Mouse (Mus musculus): ENCODE measurements around the gene Gh. TPM values are rescaled to one million over a fixed set of nuclear protein-coding genes. Genes with fewer than 3 reads are reported as not detected.
A peak's percentile ranks its signal among the peaks of the same experiment; 100 is the strongest.

The Gh gene
- polyA plus RNA-seq, 1 experiment from 2014 or later = not detected

DNA sequence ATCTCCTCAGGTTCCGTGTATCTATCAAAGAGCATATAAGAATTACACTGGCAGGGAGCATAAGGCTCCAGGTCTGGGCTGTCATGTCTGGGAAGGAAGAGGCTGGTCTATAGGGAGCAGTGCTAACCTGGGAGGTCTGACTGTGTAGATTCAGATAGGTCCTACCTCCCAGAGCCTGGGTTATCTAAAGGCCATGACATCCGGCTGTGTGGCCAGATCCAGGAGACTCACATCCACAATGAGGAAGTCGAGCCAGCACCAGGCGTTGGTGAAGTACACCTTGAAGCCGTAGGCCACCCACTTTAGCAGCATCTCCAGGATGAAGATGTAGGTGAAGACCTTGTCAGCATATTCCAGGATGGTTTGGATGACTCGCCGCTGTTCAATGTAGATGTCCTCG lies 24.8 kb upstream of the Gh start:
- Histone ChIP-seq H3K36me3 (no peaks in the 10 kb centered on the region), H3K9me3 (no peaks in the 10 kb centered on the region), H3K4me1 (replicated peaks) (peaks cover 27% of the 10 kb centered on the region), H3K27ac (no peak overlapping the region), H3K4me3 (no peak overlapping the region), H3K27me3 (ENCODE audit: insufficient read depth, poor library complexity, severe bottlenecking) (no peaks in the 10 kb centered on the region)
- DNase-seq (ENCODE audit: low spot score) = no peak
- WGBS = 89% methylated on average over 8 of the region's 8 CpGs

DNA sequence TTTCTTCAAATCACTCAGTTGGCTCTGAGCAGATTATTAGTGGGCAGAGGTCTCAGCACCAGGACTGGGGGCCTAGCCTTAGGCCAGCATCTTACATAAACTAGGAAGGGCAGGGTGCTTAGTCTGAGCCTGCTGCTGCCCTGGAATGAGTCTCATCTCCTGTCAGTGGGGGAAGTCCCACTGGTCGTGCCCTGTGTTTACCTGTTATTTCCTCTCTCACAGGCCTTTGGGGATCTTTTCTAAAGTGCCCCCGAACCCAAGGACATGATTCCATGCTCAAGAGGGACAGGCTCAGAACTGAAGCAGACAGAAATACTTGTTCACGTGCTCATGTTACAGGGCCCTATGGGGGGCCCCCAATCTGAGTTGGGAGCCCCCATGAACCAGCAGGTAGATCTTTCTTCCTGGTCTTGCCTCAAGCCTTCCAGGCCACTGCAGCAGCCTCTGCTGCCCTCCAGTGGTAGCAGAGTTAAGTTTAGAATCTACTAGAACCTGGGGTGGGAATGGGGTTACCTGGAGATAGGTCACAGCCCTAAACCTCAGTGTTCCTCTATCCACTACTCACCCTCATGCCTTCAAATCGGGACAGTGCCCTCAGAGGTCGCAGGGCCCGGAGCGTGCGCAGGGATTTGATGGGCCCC lies 24.0 kb upstream of the Gh start:
- Histone ChIP-seq H3K27me3 (ENCODE audit: insufficient read depth, poor library complexity, severe bottlenecking) (no peaks in the 10 kb centered on the region), H3K27ac (no peak overlapping the region), H3K4me3 (no peak overlapping the region), H3K4me1 (replicated peaks) (peaks cover 27% of the 10 kb centered on the region), H3K36me3 (no peaks in the 10 kb centered on the region), H3K9me3 (no peaks in the 10 kb centered on the region)
- DNase-seq (ENCODE audit: low spot score) = peak; percentile 47
- 68% methylated on average over 8 of the region's 8 CpGs for WGBS

DNA sequence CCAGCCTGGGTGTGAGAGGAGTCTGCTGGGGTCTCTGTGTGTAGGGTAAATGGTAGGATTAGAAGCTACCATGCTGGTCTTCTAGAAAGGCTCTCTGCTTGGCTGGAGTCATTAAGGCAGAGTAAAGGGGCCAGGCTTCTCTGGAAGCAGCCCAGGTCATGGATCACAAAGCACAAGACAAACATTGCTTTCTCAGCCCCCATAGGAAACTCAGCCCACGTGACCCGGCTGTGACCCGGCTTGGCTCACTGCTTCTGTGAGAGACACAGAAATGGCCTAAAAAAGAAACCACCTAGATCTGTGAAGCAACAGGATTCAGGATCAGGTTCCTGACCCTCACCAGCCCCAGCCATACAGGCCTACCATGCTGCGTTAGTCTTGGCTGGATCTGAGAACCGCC lies 23.2 kb upstream of the Gh start:
- Histone ChIP-seq H3K27me3 (ENCODE audit: insufficient read depth, poor library complexity, severe bottlenecking) (no peaks in the 10 kb centered on the region), H3K9me3 (no peaks in the 10 kb centered on the region), H3K27ac (no peak overlapping the region), H3K4me3 (no peak overlapping the region), H3K36me3 (no peaks in the 10 kb centered on the region), H3K4me1 (replicated peaks) (peaks cover 27% of the 10 kb centered on the region)
- no peak for DNase-seq (ENCODE audit: low spot score)
- 63% methylated on average over 5 of the region's 5 CpGs for WGBS

DNA sequence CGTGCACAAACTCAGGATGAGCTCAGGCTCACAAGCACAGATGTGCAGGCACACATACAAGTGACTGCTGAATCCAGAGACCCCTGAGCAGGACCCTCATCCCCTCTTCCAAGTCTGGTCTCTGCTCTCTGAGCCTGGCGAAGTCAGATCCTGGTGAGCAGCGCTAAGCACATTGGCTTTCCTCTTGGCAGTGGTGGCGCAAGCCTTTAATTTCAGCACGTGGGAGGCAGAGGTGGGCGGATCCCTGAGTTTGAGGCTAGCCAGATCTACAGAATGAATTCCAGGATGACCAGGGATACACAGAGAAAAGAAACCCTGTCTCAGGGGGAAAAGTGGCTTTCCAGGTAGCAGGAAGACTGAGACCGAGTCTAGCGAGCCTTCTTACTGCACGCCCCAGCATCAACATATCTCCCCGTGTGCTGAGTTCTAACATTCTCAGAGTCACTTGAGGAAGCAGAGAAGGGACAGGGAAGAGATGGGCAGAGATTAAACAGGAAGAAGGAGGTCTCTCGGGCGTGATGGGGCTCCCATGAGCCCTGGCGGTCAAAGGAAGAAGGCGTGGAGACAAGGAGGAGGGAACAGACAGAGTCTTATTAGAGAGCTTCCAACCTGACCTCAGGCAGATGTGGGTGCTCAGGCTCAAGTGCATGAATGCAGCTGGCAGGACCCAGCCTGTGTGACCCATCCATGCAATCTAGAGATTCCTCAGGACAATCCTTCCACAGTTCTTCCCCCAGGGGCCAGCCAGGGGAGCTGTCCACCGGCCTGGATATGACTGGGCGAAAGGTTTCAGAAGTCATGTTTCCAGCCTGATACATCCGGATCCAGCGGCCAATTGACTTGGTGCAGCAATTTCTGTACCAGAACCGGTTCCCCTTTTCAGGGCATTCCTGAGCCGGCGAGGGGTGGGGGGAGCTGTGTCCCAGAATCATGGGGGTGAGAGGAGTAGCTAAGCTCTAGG lies 17.0 kb upstream of the Gh start:
- no peaks in the 10 kb centered on the region for H3K27me3 ChIP-seq (ENCODE audit: insufficient read depth, poor library complexity, severe bottlenecking)
- DNase-seq (ENCODE audit: low spot score) = no peak
- no peaks in the 10 kb centered on the region for H3K9me3 ChIP-seq
- no peak overlapping the region for H3K4me3 ChIP-seq
- H3K36me3 ChIP-seq = no peaks in the 10 kb centered on the region
- no peak overlapping the region for H3K27ac ChIP-seq
- H3K4me1 ChIP-seq (replicated peaks) = peaks cover 33% of the 10 kb centered on the region
- WGBS = 79% methylated on average over 21 of the region's 21 CpGs

DNA sequence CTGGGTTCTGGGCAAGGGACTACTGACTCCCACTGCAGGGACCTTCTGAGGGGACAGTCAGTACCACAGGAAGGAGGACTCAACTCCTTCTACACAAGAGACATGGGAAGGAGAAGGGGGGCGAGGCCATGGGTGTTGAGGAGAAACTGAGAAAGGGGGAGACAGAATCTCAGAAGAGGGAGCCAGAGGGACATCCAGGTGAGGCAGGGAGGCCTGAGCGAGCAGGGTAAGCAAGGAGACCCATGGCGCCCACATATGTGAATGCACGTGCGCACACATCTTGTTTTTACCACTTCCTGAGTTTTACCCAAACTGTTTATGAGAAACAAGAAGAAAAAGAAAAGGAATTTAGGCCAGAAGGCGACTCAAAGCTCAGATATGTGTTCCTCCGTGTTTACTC lies 16.1 kb upstream of the Gh start:
- no peaks in the 10 kb centered on the region for H3K27me3 ChIP-seq (ENCODE audit: insufficient read depth, poor library complexity, severe bottlenecking)
- WGBS = 85% methylated on average over 7 of the region's 7 CpGs
- no peaks in the 10 kb centered on the region for H3K9me3 ChIP-seq
- H3K4me3 ChIP-seq = no peak overlapping the region
- H3K36me3 ChIP-seq = no peaks in the 10 kb centered on the region
- peaks cover 39% of the 10 kb centered on the region for H3K4me1 ChIP-seq (replicated peaks)
- no peak for DNase-seq (ENCODE audit: low spot score)
- H3K27ac ChIP-seq = no peak overlapping the region; the same call in 1 of the 2 replicates

DNA sequence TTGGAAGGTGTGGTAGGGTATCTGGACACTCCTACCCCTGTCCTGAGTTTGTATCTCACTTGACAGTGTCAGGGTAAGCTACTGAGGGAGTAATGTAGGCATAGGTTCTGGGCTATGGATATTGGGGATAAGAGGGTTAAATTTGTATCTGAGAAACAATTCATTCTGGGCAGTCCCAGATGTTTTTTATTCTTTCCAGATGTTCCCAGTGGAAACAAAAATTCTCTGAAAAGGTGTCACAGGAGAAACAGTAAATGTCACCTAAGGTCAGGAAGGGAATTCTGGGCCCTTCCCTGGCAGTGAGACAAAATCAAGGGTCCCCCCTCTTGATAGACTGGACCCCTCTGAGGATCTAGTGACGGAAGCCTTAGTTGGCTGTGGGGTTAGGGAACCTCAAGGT lies 14.8 kb upstream of the Gh start:
- no peak overlapping the region for H3K27ac ChIP-seq
- DNase-seq (ENCODE audit: low spot score) = no peak
- H3K4me1 ChIP-seq (replicated peaks) = peaks cover 39% of the 10 kb centered on the region
- H3K27me3 ChIP-seq (ENCODE audit: insufficient read depth, poor library complexity, severe bottlenecking) = no peaks in the 10 kb centered on the region
- H3K9me3 ChIP-seq = no peaks in the 10 kb centered on the region
- 50% methylated on average over 1 of the region's 1 CpGs for WGBS
- no peak overlapping the region for H3K4me3 ChIP-seq
- no peaks in the 10 kb centered on the region for H3K36me3 ChIP-seq

DNA sequence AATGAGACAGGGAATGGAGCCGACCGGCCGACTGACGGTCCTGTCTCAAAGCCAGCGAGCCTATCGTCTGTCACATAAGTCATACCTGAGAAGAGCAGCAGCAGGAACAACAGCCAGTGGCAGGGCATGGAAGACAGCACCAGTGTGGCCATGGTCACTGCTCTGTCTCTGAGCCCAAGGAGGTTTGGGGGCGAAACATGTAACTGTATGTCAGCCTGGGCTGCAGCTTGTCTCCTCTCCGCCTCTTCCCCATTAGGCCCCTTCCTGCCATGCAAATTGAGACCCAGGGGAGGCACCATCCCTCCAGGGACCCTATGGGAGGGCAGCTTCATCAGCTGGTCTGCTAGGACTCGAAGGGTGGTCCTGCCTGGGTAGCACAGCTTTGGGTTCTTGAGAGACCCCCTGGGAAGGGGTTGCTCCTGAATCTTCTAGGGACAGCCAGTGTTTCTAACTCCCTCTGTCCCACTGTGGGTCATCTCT lies 12.7 kb upstream of the Gh start, which contains the start of gene Cd79b:
Gene Cd79b, minus strand, starts transcription at position 430 of the 480 bp plus-strand sequence.
- H3K4me1 ChIP-seq (replicated peaks) = peaks cover 42% of the 10 kb centered on the region
- H3K9me3 ChIP-seq = no peaks in the 10 kb centered on the region
- WGBS = 70% methylated on average over 9 of the region's 9 CpGs
- H3K36me3 ChIP-seq = no peaks in the 10 kb centered on the region
- peak within 1 kb of the TSS; percentile 62 for H3K27ac ChIP-seq
- H3K27me3 ChIP-seq (ENCODE audit: insufficient read depth, poor library complexity, severe bottlenecking) = no peaks in the 10 kb centered on the region
- no peak for DNase-seq (ENCODE audit: low spot score)
- no peak within 1 kb of the TSS for H3K4me3 ChIP-seq

DNA sequence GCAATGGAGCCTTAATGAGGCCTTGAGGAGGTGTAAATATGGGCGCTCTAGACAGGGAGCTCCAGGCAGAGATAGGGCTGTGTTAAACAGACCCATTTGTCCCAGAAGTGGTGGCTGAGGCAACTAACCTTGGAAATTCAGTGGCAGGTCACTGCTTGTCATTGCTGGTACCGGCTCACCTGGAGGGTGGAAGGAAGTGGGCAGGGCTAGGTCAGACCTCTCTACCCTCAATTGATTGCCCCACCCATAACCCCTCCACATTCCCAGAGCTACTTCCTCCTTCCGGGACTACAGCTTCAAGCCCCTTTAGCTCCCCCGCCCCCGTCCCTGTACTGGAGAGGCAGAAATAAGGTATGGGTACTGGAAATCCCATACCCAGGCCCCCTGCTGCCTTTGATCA lies 11.9 kb upstream of the Gh start:
- Histone ChIP-seq H3K4me3 (no peak overlapping the region), H3K27ac (no peak overlapping the region), H3K9me3 (no peaks in the 10 kb centered on the region), H3K36me3 (no peaks in the 10 kb centered on the region), H3K27me3 (ENCODE audit: insufficient read depth, poor library complexity, severe bottlenecking) (no peaks in the 10 kb centered on the region), H3K4me1 (replicated peaks) (peaks cover 37% of the 10 kb centered on the region)
- DNase-seq (ENCODE audit: low spot score) = no peak
- 69% methylated on average over 5 of the region's 5 CpGs for WGBS

DNA sequence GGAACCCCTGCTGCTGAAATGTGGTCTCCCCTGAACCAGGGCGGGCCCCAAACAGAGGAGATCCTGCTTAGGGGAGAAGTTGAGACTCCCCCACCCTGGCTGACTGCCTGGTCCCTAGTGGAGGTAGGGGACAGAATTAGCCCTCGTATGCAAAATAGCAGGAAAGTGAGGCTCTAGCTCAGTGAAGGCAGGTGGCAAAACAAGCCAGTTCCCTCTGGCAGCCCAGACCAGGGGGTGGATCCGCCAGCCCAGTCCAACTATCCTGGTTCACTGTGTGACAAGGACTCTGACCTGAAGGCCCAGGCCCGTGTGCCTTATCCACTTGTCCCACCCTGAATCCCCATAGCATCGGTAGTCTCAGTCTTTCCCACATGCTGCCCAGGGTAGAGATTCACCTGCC lies 8.5 kb upstream of the Gh start:
- Histone ChIP-seq H3K4me3 (no peak overlapping the region), H3K27ac (no peak overlapping the region), H3K36me3 (no peaks in the 10 kb centered on the region), H3K27me3 (ENCODE audit: insufficient read depth, poor library complexity, severe bottlenecking) (no peaks in the 10 kb centered on the region), H3K9me3 (no peaks in the 10 kb centered on the region), H3K4me1 (replicated peaks) (peaks cover 25% of the 10 kb centered on the region)
- 66% methylated on average over 5 of the region's 5 CpGs for WGBS
- DNase-seq (ENCODE audit: low spot score) = no peak

DNA sequence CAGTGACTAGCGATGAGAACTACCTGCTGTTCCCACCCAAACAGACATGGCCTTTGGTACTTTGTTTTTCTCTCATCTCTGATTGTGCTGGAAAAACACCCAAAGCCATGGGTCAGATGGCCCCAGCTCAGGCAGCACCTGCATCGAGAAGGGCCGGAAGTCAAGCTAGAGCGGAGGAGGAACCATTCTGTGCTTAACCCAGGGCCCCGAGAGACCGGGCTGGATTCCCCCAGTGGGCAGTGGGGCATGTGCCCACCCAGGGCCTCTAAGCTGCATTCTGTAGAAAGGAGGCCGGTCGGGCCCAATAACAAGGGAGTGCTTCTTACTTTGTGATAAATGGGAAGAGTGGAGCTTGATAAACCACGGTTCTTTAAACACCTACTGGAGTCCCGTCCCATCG lies 6.5 kb upstream of the Gh start:
- H3K4me1 ChIP-seq (replicated peaks) = peaks cover 9% of the 10 kb centered on the region
- H3K36me3 ChIP-seq = no peaks in the 10 kb centered on the region
- no peak overlapping the region for H3K27ac ChIP-seq
- no peaks in the 10 kb centered on the region for H3K27me3 ChIP-seq (ENCODE audit: insufficient read depth, poor library complexity, severe bottlenecking)
- no peaks in the 10 kb centered on the region for H3K9me3 ChIP-seq
- no peak for DNase-seq (ENCODE audit: low spot score)
- no peak overlapping the region for H3K4me3 ChIP-seq
- 77% methylated on average over 11 of the region's 11 CpGs for WGBS

DNA sequence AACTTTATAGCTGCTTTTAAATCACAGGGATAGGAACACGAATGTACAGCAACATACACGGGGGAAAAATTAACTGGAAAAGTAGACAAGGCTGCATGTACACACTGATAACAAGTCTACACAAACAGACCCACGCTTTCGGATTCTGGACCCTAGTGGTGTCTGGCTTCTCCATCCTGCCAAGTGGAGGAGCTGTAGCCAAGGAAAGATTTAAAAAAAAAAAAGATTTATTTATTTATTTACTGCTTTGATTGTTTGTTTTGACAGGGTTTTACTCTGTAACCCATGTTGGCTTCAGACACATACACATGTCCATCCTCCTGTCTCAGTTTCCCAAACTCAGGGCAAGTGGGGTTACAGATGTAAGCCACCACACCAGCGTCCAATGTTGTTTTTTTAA lies 5.8 kb upstream of the Gh start:
- H3K27ac ChIP-seq = no peak overlapping the region
- DNase-seq (ENCODE audit: low spot score) = no peak
- no peaks in the 10 kb centered on the region for H3K9me3 ChIP-seq
- no peak overlapping the region for H3K4me3 ChIP-seq
- no peaks in the 10 kb centered on the region for H3K36me3 ChIP-seq
- H3K4me1 ChIP-seq (replicated peaks) = peaks cover 8% of the 10 kb centered on the region; the same call in 1 of the 2 replicates
- WGBS = 84% methylated on average over 5 of the region's 5 CpGs
- no peaks in the 10 kb centered on the region for H3K27me3 ChIP-seq (ENCODE audit: insufficient read depth, poor library complexity, severe bottlenecking)

DNA sequence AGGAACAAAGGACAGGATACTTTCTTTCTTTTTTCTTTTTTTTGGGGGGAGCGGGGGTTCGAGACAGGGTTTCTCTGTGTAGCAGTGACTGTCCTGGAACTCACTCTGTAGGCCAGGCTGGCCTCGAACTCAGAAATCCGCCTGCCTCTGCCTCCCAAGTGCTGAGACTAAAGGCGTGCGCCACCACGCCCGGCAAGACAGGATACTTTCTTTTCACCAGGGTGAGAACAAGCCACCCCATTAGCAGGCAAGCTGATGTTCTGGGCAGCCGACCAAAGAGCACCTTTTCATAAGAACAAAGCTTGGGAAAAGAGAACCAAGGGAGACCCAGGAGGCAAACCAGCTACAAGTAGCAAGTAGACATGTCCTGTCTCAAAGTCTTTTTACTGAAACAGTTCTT lies 5.1 kb upstream of the Gh start:
- Histone ChIP-seq H3K27ac (no peak overlapping the region), H3K9me3 (no peaks in the 10 kb centered on the region), H3K4me1 (replicated peaks) (peaks cover 8% of the 10 kb centered on the region; the same call in 1 of the 2 replicates), H3K4me3 (no peak overlapping the region), H3K27me3 (ENCODE audit: insufficient read depth, poor library complexity, severe bottlenecking) (no peaks in the 10 kb centered on the region), H3K36me3 (no peaks in the 10 kb centered on the region)
- WGBS = 83% methylated on average over 9 of the region's 9 CpGs
- no peak for DNase-seq (ENCODE audit: low spot score)

DNA sequence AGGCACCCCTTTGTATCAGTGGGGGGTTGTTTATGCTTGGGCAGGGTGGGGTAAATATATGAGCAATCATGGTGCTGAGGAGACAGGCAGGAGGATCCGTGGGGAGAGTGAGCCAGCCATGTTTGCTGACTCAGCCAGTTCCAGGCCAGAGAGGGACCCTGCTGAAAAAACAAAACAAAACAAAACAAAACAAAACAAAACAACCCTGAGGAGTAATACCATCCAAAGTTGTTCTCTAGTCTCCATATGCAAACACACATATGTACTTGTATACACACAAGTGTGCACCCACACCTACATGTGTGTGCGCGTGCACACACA lies 4.4 kb upstream of the Gh start:
- WGBS = 89% methylated on average over 3 of the region's 3 CpGs
- DNase-seq (ENCODE audit: low spot score) = no peak
- no peaks in the 10 kb centered on the region for H3K9me3 ChIP-seq

More for the DNA sequence above, 4.4 kb upstream of the Gh start:
- Histone ChIP-seq H3K4me1 (replicated peaks) (peaks cover 8% of the 10 kb centered on the region; the same call in 1 of the 2 replicates), H3K27ac (no peak overlapping the region), H3K4me3 (no peak overlapping the region), H3K36me3 (no peaks in the 10 kb centered on the region), H3K27me3 (ENCODE audit: insufficient read depth, poor library complexity, severe bottlenecking) (no peaks in the 10 kb centered on the region)

Measured in hindbrain, embryonic 10.5 days (tissue).